Mouse (Mus musculus) kidney, embryonic 16.5 days (tissue): Measurements from ENCODE around the gene Zfp827. TPM values are rescaled to one million over a fixed set of nuclear protein-coding genes. Genes with fewer than 3 reads are reported as not detected.

Experiments
- ATAC-seq: fragments of 200-750 bp; cut with Nextera tagmentation; 2 replicates; pipeline ENCODE4 v1.8.0; 2017; ENCODE audit warnings: moderate TSS enrichment; ENCODE audit not compliant: low FRiP score, low TSS enrichment
- H3K27ac ChIP-seq: fragments of 300-500 bp; sonication (generic); 2 replicates; pipeline ENCODE4 v1.5.1; 2014; ENCODE audit warnings: low read length
- H3K27me3 ChIP-seq: fragments of 300-500 bp; sonication (generic); 2 replicates; pipeline ENCODE4 v1.6.1; 2014; ENCODE audit warnings: low read length, control low read depth, mixed read lengths; ENCODE audit not compliant: insufficient read depth
- H3K36me3 ChIP-seq: fragments of 300-500 bp; sonication (generic); 2 replicates; pipeline ENCODE4 v1.6.1; 2014; ENCODE audit warnings: low read length, control low read depth, mixed read lengths; ENCODE audit not compliant: insufficient read depth
- H3K4me1 ChIP-seq: fragments of 300-500 bp; sonication (generic); 2 replicates; pipeline ENCODE4 v1.6.1; 2014; ENCODE audit warnings: low read length, control low read depth, mixed read lengths; ENCODE audit not compliant: insufficient read depth
- H3K4me2 ChIP-seq: fragments of 300-500 bp; sonication (generic); replicated peaks from 2 replicates; pipeline ENCODE4 v1.6.1; 2014; ENCODE audit warnings: low read depth, low read length
- H3K4me3 ChIP-seq: fragments of 300-500 bp; sonication (generic); 2 replicates; pipeline ENCODE4 v1.5.1; 2014; ENCODE audit warnings: mild to moderate bottlenecking, low read length
- H3K9ac ChIP-seq: fragments of 300-500 bp; sonication (generic); replicated peaks from 2 replicates; pipeline ENCODE4 v1.6.1; 2014; ENCODE audit warnings: low read length
- H3K9me3 ChIP-seq: fragments of 300-500 bp; sonication (generic); 2 replicates; pipeline ENCODE4 v1.6.1; 2016; ENCODE audit warnings: low read length, control low read depth
- WGBS: fragments of 180-500 bp; shearing (Covaris S2); extraction: QIAGEN DNeasy Blood & Tissue Kit; methylation state at CpG from one replicate; pipeline ENCODE4 v1.1.7; 2014; 5-methylcytosine and 5-hydroxymethylcytosine counted together
- polyA plus RNA-seq: library from polyadenylated mRNA; unstranded; fragments of >200 nt; fragmentation: Nextera tagmentation; extraction: Ambion mirVana; gene quantifications from 2 replicates; pipeline ENCODE4 v1.2.1, GENCODE M21; 2015

Gene Zfp827
- polyA plus RNA-seq, 1 experiment from 2014 or later, result 6.9 TPM

GRCm38 (mm10) chr8:79080096-79080739, 52.0 kb downstream of the Zfp827 start:
- no peak overlapping the region for H3K27ac ChIP-seq
- 0 out of 2 replicates have a peak, but pooled peaks have one; percentile 52 for ATAC-seq
- H3K27me3 ChIP-seq, result no peaks in the 10 kb centered on the region
- H3K4me1 ChIP-seq, result peaks cover 28% of the 10 kb centered on the region; the same call in 1 of the 2 replicates
- H3K4me2 ChIP-seq, result no peak overlapping the region
- H3K4me3 ChIP-seq, result no peak overlapping the region
- H3K9ac ChIP-seq, result no peak overlapping the region
- WGBS, result 59% methylated on average over 6 of the region's 6 CpGs
- H3K36me3 ChIP-seq, result peaks cover 13% of the 10 kb centered on the region
- no peaks in the 10 kb centered on the region for H3K9me3 ChIP-seq

GRCm38 (mm10) chr8:79081333-79081732, 53.1 kb downstream of the Zfp827 start:
- no peaks in the 10 kb centered on the region for H3K27me3 ChIP-seq
- 64% methylated on average over 4 of the region's 4 CpGs for WGBS
- H3K9me3 ChIP-seq, result no peaks in the 10 kb centered on the region
- H3K4me2 ChIP-seq, result no peak overlapping the region
- H3K9ac ChIP-seq, result no peak overlapping the region
- no peak overlapping the region for H3K27ac ChIP-seq
- H3K4me3 ChIP-seq, result no peak overlapping the region
- peaks cover 28% of the 10 kb centered on the region; the same call in 1 of the 2 replicates for H3K4me1 ChIP-seq
- peaks cover 6% of the 10 kb centered on the region; the same call in 1 of the 2 replicates for H3K36me3 ChIP-seq
- no peak for ATAC-seq

DNA sequence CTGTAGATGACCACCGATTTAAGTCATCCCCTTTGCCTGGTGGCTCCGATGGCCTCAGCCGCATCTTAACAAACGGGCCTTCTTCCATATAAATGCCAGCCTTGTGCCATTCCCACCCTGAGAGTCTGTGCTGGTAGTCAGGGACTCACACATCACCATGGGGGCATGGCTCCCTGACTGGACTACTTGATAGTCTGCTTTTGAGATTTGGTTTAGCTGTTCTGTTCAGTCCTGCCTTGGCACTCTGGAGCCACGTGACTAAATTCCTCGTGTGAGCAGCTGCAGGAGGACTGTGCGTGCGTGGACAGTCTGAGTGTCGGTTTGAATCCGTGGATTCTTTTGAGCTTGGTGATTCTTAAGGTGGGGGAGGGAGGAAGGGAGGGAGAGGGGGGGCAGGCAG, 53.7 kb downstream of the Zfp827 start:
- Histone ChIP-seq H3K9ac (no peak overlapping the region), H3K27me3 (no peaks in the 10 kb centered on the region), H3K4me2 (no peak overlapping the region), H3K4me1 (peaks cover 28% of the 10 kb centered on the region; the same call in 1 of the 2 replicates), H3K4me3 (no peak overlapping the region), H3K9me3 (no peaks in the 10 kb centered on the region), H3K36me3 (peaks cover 5% of the 10 kb centered on the region; the same call in 1 of the 2 replicates), H3K27ac (no peak overlapping the region)
- WGBS, result 85% methylated on average over 10 of the region's 10 CpGs
- no peak for ATAC-seq

GRCm38 (mm10) chr8:79083461-79084358, 55.5 kb downstream of the Zfp827 start:
- ATAC-seq, result no peak
- H3K9me3 ChIP-seq, result no peaks in the 10 kb centered on the region
- no peaks in the 10 kb centered on the region for H3K27me3 ChIP-seq
- peaks cover 23% of the 10 kb centered on the region; the same call in 1 of the 2 replicates for H3K4me1 ChIP-seq
- H3K27ac ChIP-seq, result no peak overlapping the region
- H3K4me2 ChIP-seq, result no peak overlapping the region
- 62% methylated on average over 18 of the region's 18 CpGs for whole genome bisulfite sequencing
- no peak overlapping the region for H3K4me3 ChIP-seq
- no peak overlapping the region for H3K9ac ChIP-seq
- peaks cover 7% of the 10 kb centered on the region; the same call in 1 of the 2 replicates for H3K36me3 ChIP-seq

- Histone ChIP-seq H3K9ac (no peak overlapping the region), H3K4me2 (no peak overlapping the region)
- ATAC-seq, result no peak
These were observed 56.2 kb downstream of the Zfp827 start for GRCm38 (mm10) chr8:79084359-79084820.

DNA sequence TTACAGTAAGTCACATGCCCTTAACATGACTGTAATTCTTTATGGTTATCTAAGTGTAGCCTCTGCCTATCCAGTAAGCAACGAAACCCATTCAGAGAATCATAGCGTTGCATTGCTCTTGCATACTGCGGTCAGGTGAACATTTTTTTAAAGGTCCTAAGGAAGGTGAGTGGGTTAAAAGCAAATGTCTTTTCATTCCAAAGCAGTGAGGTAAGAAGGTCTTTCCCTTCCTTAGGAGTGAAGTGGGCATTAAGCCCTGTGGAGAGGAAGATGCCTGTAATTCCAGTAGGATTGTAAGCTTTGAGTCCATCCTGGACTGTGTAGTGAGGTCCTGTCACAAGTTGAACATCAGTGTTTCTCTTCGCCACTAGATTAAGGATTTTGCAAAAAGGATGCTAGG, 66.2 kb downstream of the Zfp827 start:
- H3K4me1 ChIP-seq, result no peaks in the 10 kb centered on the region
- H3K27ac ChIP-seq, result no peak overlapping the region
- H3K36me3 ChIP-seq, result peaks cover 5% of the 10 kb centered on the region
- no peak overlapping the region for H3K9ac ChIP-seq
- H3K27me3 ChIP-seq, result no peaks in the 10 kb centered on the region
- no peaks in the 10 kb centered on the region for H3K9me3 ChIP-seq
- H3K4me2 ChIP-seq, result no peak overlapping the region
- H3K4me3 ChIP-seq, result no peak overlapping the region
- ATAC-seq, result no peak
- WGBS, result 96% methylated on average over 4 of the region's 4 CpGs

More at GRCm38 (mm10) chr8:79084359-79084820, 56.2 kb downstream of the Zfp827 start:
- H3K36me3 ChIP-seq, result peaks cover 13% of the 10 kb centered on the region; the same call in 1 of the 2 replicates
- peaks cover 21% of the 10 kb centered on the region; the same call in 1 of the 2 replicates for H3K4me1 ChIP-seq
- no peak overlapping the region for H3K4me3 ChIP-seq
- no peaks in the 10 kb centered on the region for H3K9me3 ChIP-seq
- no peaks in the 10 kb centered on the region for H3K27me3 ChIP-seq
- 74% methylated on average over 3 of the region's 3 CpGs for WGBS
- no peak overlapping the region for H3K27ac ChIP-seq

DNA sequence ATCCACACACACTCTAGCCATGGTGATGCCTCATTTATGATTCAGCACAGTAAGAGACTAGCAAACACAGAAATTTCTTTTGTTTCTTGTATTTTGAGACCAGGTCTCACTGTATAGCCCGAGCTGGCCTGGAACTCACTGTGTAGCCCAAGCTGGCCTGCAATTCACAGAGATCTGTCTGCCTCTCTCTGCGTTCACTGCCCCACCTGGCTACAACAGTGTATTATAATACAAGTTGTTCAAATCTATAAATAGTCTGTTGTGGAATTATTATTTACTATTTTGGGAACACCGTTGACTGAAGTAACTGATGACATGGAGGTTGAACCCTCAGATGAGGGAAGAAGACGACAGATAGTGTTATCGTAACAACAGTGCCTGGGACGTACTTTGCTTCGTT, 66.9 kb downstream of the Zfp827 start:
- Histone ChIP-seq H3K9ac (no peak overlapping the region), H3K27ac (no peak overlapping the region), H3K4me3 (no peak overlapping the region), H3K4me1 (no peaks in the 10 kb centered on the region), H3K4me2 (no peak overlapping the region), H3K36me3 (peaks cover 5% of the 10 kb centered on the region), H3K9me3 (no peaks in the 10 kb centered on the region), H3K27me3 (no peaks in the 10 kb centered on the region)
- ATAC-seq, result no peak
- 92% methylated on average over 7 of the region's 7 CpGs for WGBS

DNA sequence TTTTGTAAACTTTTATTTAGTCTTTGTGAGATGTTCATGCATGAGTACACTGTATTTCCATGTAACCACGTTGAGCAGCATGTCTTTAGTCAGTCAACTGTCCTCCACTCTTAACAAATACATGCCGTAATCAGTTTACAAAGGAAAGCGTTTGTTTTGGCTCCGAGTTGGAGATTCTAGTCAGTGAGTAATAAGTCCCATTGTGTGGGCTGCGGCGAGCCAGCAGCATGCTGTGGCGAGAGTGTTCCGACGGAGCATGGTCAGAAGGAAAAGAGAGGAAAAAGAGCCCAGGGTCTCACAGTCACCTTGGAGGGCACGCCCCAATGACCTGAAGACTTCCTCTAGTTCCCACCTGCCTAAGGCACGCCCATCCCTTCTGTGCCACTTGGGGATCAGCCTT, 68.7 kb downstream of the Zfp827 start:
- Histone ChIP-seq H3K4me1 (no peaks in the 10 kb centered on the region), H3K36me3 (peaks cover 4% of the 10 kb centered on the region; the same call in 1 of the 2 replicates), H3K27ac (no peak overlapping the region), H3K4me2 (no peak overlapping the region), H3K9me3 (no peaks in the 10 kb centered on the region), H3K9ac (no peak overlapping the region), H3K27me3 (no peaks in the 10 kb centered on the region), H3K4me3 (no peak overlapping the region)
- WGBS, result 66% methylated on average over 11 of the region's 11 CpGs
- ATAC-seq, result no peak

DNA sequence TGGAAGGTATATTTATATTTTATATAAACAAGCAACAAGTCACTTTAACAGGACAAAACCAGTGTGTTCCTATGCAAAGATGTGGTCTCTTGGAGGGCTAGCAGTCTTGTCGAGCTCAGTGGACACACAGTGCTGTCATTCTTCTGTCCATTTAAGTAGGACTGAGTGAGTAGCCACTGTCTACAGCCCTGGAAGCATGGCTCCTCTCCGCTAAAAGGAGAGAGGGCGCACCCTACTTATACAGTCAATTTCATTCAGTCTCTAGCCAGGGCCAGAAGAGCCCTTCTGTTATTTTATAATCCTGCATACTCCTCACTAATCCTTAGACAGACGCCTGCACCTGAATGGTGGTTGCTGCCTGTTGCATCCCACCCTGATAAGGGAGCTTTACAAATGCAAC, 74.5 kb downstream of the Zfp827 start:
- 76% methylated on average over 4 of the region's 4 CpGs for WGBS
- no peak for ATAC-seq
- no peak overlapping the region for H3K27ac ChIP-seq

More for the DNA sequence above, 74.5 kb downstream of the Zfp827 start:
- Histone ChIP-seq H3K4me3 (no peak overlapping the region), H3K9ac (no peak overlapping the region), H3K4me1 (peaks cover 25% of the 10 kb centered on the region), H3K27me3 (no peaks in the 10 kb centered on the region), H3K4me2 (no peak overlapping the region), H3K9me3 (no peaks in the 10 kb centered on the region), H3K36me3 (peaks cover 5% of the 10 kb centered on the region; the same call in 1 of the 2 replicates)
